Mouse (Mus musculus) inflammation-experienced regulatory T-cells, adult 16 weeks (primary cell): ENCODE measurements around the gene Ercc2. TPM values are rescaled to one million over a fixed set of nuclear protein-coding genes. Genes with fewer than 3 reads are reported as not detected.

Experiments used
- polyA plus RNA-seq: library from polyadenylated mRNA; unstranded; fragments of 100-300 nt; shearing (Covaris generic); gene quantifications from one replicate; pipeline ENCODE4 v1.2.1, GENCODE M21; 2017

Gene Ercc2
- polyA plus RNA-seq: 11.8 TPM

DNA sequence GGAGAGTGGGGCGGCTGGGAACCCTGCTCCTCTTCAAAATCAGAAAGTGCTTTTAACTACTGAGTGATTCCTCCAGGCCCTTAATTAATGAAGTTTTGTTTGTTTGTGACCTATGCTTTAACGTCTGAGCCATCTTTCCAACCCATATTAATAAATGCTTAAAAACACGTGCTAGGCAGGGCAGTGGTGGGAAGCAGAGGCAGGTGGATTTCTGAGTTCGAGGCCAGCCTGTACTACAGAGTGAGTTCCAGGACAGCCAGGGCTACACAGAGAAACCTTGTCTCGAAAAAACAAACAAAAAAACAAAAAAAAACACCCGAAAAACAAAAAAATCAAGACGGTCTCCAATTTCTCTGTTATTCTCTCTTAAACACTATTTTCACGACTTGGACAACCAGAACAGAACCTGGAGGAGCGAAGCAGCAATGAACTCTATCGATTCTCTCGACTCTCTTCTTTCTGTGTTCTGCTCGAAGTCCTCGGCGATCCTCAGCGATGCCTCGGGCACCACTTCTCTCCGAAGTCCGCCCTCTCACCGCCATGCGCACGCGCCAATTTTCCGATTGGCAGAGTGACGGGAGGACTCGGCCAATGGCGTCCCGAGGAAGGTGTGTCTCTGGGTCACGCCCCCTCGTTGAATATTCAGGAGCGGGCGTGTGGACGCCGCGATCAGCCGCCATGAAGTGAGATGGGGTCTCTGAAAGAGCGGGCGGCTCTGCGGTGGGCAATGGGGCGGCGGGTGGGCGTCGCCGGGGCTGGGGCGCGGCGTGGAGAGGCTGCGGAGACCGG is at the start of gene Ercc2:
TSS of gene Ercc2 (plus strand) at position 634 of the 789 bp plus-strand sequence.

GRCm38 (mm10) chr7:19344237-19344847 is 37.5 kb upstream of the Ercc2 start, which contains the start of gene Ercc1:
TSS of gene Ercc1 (plus strand) at chr7:19344778.

GRCm38 (mm10) chr7:19359299-19359891 is 22.4 kb upstream of the Ercc2 start, which contains the start of the genes Cd3eap and Ppp1r13l:
TSS of gene Cd3eap (minus strand) at chr7:19359483.
TSS of gene Ppp1r13l (plus strand) at chr7:19359749.

GRCm38 (mm10) chr7:19403731-19404296 is 22.0 kb downstream of the Ercc2 start, which contains the start of gene Klc3:
TSS of gene Klc3 (minus strand) at chr7:19404104.

GRCm38 (mm10) chr7:19404476-19404875 is 22.7 kb downstream of the Ercc2 start, which contains the start of gene Ckm:
TSS of gene Ckm (plus strand) at chr7:19404776.

Other genes with a start within 250 kb of the Ercc2 start
- gene Qpctl, start 232.7 kb upstream of the Ercc2 start, polyA plus RNA-seq: 14.1 TPM
- 46.5 TPM for gene Snrpd2, start 232.3 kb upstream of the Ercc2 start, polyA plus RNA-seq
- gene Gipr, start 215.9 kb upstream of the Ercc2 start, polyA plus RNA-seq: not detected
- gene Eml2, start 205.6 kb upstream of the Ercc2 start, polyA plus RNA-seq: 38.3 TPM
- gene Gpr4, start 169.5 kb upstream of the Ercc2 start, polyA plus RNA-seq: 0.10 TPM
- 25.0 TPM for gene Opa3, start 153.7 kb upstream of the Ercc2 start, polyA plus RNA-seq
- gene Vasp, start 110.2 kb upstream of the Ercc2 start, polyA plus RNA-seq: 290 TPM
- 3.4 TPM for gene Ppm1n, start 101.9 kb upstream of the Ercc2 start, polyA plus RNA-seq
- not detected for gene Rtn2, start 99.4 kb upstream of the Ercc2 start, polyA plus RNA-seq
- gene Fosb, start 72.0 kb upstream of the Ercc2 start, polyA plus RNA-seq: 0.62 TPM
- gene Ercc1, start 37.2 kb upstream of the Ercc2 start, polyA plus RNA-seq: 98.2 TPM
- gene Cd3eap, start 22.5 kb upstream of the Ercc2 start, polyA plus RNA-seq: 13.1 TPM
- 0.45 TPM for gene Ppp1r13l, start 22.3 kb upstream of the Ercc2 start, polyA plus RNA-seq
- 19.1 TPM for gene Klc3, start 22.1 kb downstream of the Ercc2 start, polyA plus RNA-seq
- not detected for gene Ckm, start 22.8 kb downstream of the Ercc2 start, polyA plus RNA-seq
- gene Mark4, start 76.8 kb downstream of the Ercc2 start, polyA plus RNA-seq: 2.1 TPM
- gene Exoc3l2, start 81.3 kb downstream of the Ercc2 start, polyA plus RNA-seq: not detected
- gene Bloc1s3, start 126.4 kb downstream of the Ercc2 start, polyA plus RNA-seq: 0.56 TPM
- 106 TPM for gene Trappc6a, start 126.4 kb downstream of the Ercc2 start, polyA plus RNA-seq
- gene Nkpd1, start 135.8 kb downstream of the Ercc2 start, polyA plus RNA-seq: not detected
- 5.9 TPM for gene Ppp1r37, start 181.1 kb downstream of the Ercc2 start, polyA plus RNA-seq
- 2.6 TPM for gene Zfp296, start 195.3 kb downstream of the Ercc2 start, polyA plus RNA-seq
- gene Gemin7, start 195.6 kb downstream of the Ercc2 start, polyA plus RNA-seq: 100 TPM
- 16.8 TPM for gene Clasrp, start 222.5 kb downstream of the Ercc2 start, polyA plus RNA-seq
- gene Relb, start 247.4 kb downstream of the Ercc2 start, polyA plus RNA-seq: 32.5 TPM